Mouse (Mus musculus) lung, postnatal 0 days (tissue): ENCODE results near the gene Tmem80. TPM values are rescaled to one million over a fixed set of nuclear protein-coding genes. Genes with fewer than 3 reads are reported as not detected.

ENCODE experiments used
- ATAC-seq: fragments of 200-750 bp; cut with Nextera tagmentation; 2 replicates; pipeline ENCODE4 v1.8.0; 2017; ENCODE audit warnings: moderate library complexity
- DNase-seq: peaks from one replicate; pipeline ENCODE4 v3.0.0-alpha.2; 2016; ENCODE audit warnings: low spot score
- H3K27ac ChIP-seq: fragments of 300-500 bp; sonication (generic); 2 replicates; pipeline ENCODE4 v1.5.1; 2014; ENCODE audit warnings: antibody characterized with exemption, mild to moderate bottlenecking, low read length, mixed read lengths
- H3K27me3 ChIP-seq: fragments of 300-500 bp; sonication (generic); replicated peaks from 2 replicates; pipeline ENCODE4 v1.6.1; 2014; ENCODE audit warnings: low read length, mixed read lengths; ENCODE audit not compliant: insufficient read depth
- H3K36me3 ChIP-seq: fragments of 300-500 bp; sonication (generic); 2 replicates; pipeline ENCODE4 v1.6.1; 2014; ENCODE audit warnings: low read length, mixed read lengths; ENCODE audit not compliant: insufficient read depth
- H3K4me1 ChIP-seq: fragments of 300-500 bp; sonication (generic); 2 replicates; pipeline ENCODE4 v1.6.1; 2014; ENCODE audit warnings: antibody characterized with exemption, low read depth, low read length, mixed read lengths; ENCODE audit not compliant: insufficient read depth
- H3K4me2 ChIP-seq: fragments of 300-500 bp; sonication (generic); replicated peaks from 2 replicates; pipeline ENCODE4 v1.6.1; 2014; ENCODE audit warnings: low read depth, mild to moderate bottlenecking, low read length, moderate library complexity, mixed read lengths
- H3K4me3 ChIP-seq: fragments of 300-500 bp; sonication (generic); 2 replicates; pipeline ENCODE4 v1.5.1; 2014; ENCODE audit warnings: low read depth, low read length
- H3K9ac ChIP-seq: fragments of 300-500 bp; sonication (generic); replicated peaks from 2 replicates; pipeline ENCODE4 v1.6.1; 2014; ENCODE audit warnings: low read depth, mild to moderate bottlenecking
- H3K9me3 ChIP-seq: fragments of 300-500 bp; sonication (generic); 2 replicates; pipeline ENCODE4 v1.6.1; 2016; ENCODE audit warnings: low read length, mixed read lengths
- CTCF ChIP-seq: IDR thresholded peaks from 2 replicates; pipeline ENCODE4 v1.5.1; 2016; ENCODE audit warnings: antibody characterized with exemption, mild to moderate bottlenecking
- EP300 ChIP-seq: IDR thresholded peaks from 2 replicates; pipeline ENCODE4 v1.6.1; 2016; ENCODE audit warnings: antibody characterized with exemption, mild to moderate bottlenecking, control low read depth
- WGBS: fragments of 180-500 bp; shearing (Covaris S2); extraction: QIAGEN DNeasy Blood & Tissue Kit; methylation state at CpG from one replicate; pipeline ENCODE4 v1.1.7; 2014; 5-methylcytosine and 5-hydroxymethylcytosine counted together
- polyA plus RNA-seq: library from polyadenylated mRNA; unstranded; fragments of >200 nt; fragmentation: Nextera tagmentation; extraction: Ambion mirVana; gene quantifications from 2 replicates; pipeline ENCODE4 v1.2.1, GENCODE M21; 2015

Tmem80 gene
- polyA plus RNA-seq, 1 experiment from 2014 or later = 34.7 TPM

GRCm38 (mm10) chr7:141363106-141363751 lies 35.7 kb downstream of the Tmem80 start:
- no peaks in the 10 kb centered on the region for H3K27me3 ChIP-seq
- no peak overlapping the region for H3K4me2 ChIP-seq
- no peak overlapping the region for H3K27ac ChIP-seq
- ATAC-seq (peak; percentile 73), DNase-seq (peak; percentile 82)
- WGBS = 51% methylated on average over 4 of the region's 4 CpGs
- H3K9me3 ChIP-seq = no peaks in the 10 kb centered on the region
- no peak overlapping the region for H3K9ac ChIP-seq
- H3K36me3 ChIP-seq = no peaks in the 10 kb centered on the region
- no peak overlapping the region for H3K4me3 ChIP-seq
- TF ChIP-seq EP300 (no peak), CTCF (peak; percentile 83)
- H3K4me1 ChIP-seq = no peaks in the 10 kb centered on the region

DNA sequence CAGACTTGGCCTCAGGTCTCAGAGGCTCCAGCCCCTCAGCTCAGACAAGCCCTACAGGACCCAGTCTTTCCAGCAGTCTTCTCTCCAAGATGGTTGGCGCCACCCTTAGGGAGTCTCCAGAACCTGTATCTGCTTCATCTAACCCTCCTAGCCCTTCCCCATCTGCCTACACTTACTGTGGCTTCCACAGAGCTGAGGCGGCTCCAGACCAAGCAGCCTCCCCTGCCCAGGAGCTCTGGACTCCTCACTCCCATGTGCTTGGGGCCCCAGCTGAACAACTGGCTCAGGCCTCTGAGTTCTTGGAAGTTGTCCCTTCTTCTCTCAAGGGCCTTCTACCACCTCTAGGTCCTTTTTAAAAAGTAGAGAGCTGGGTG lies 36.2 kb downstream of the Tmem80 start:
- H3K27ac ChIP-seq = no peak overlapping the region
- DNase-seq (no peak), ATAC-seq (no peak)
- H3K4me2 ChIP-seq = no peak overlapping the region
- TF ChIP-seq CTCF (no peak), EP300 (no peak)
- 70% methylated on average over 2 of the region's 2 CpGs for WGBS
- H3K9me3 ChIP-seq = no peaks in the 10 kb centered on the region
- H3K4me3 ChIP-seq = no peak overlapping the region
- H3K4me1 ChIP-seq = no peaks in the 10 kb centered on the region
- H3K9ac ChIP-seq = no peak overlapping the region
- H3K36me3 ChIP-seq = no peaks in the 10 kb centered on the region
- H3K27me3 ChIP-seq = no peaks in the 10 kb centered on the region

DNA sequence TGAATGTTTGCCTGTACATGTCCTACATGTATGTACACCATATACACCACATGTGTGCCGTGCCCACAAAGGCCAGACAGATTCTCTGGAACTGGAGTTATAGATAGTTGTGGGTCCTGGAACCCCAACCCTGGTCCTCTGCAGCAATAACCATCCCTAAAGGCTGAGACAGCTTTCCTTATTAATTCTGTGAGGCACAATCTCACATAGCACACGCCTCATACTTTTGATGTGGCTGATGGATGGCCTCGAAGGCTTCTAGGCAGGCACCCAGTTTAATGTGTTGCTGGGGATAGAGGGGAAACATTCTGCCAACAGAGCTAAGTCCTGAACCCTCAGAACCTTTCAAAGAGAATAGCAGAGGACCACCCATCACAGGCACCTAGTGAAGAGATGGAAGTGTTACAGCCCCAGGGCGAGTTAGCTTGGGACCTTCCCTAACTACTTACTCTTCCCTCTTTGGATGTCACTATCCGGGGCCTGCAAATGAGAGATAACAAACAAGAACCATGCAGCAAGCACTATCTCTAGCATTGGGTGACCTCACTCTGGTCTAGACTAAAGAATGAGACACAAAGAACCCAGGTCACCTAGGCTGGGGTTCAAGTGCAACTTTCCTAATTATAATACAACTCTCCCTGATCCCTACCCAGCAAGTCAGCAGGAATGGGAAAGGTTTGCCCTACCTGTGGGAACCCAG lies 37.0 kb downstream of the Tmem80 start:
- TF ChIP-seq CTCF = no peak
- no peak for TF ChIP-seq EP300
- Histone ChIP-seq H3K4me1 (no peaks in the 10 kb centered on the region), H3K9ac (no peak overlapping the region), H3K27me3 (no peaks in the 10 kb centered on the region), H3K4me2 (no peak overlapping the region), H3K27ac (no peak overlapping the region), H3K36me3 (no peaks in the 10 kb centered on the region), H3K9me3 (no peaks in the 10 kb centered on the region), H3K4me3 (no peak overlapping the region)
- DNase-seq (no peak), ATAC-seq (no peak)
- 71% methylated on average over 5 of the region's 5 CpGs for WGBS

- WGBS = 53% methylated on average over 3 of the region's 3 CpGs
- no peak overlapping the region for H3K27ac ChIP-seq
- no peak overlapping the region for H3K4me3 ChIP-seq
- H3K9ac ChIP-seq = no peak overlapping the region
- TF ChIP-seq CTCF (no peak), EP300 (no peak)
- H3K4me1 ChIP-seq = no peaks in the 10 kb centered on the region
- no peaks in the 10 kb centered on the region for H3K9me3 ChIP-seq
- ATAC-seq (no peak), DNase-seq (no peak)
- no peaks in the 10 kb centered on the region for H3K27me3 ChIP-seq
- no peak overlapping the region for H3K4me2 ChIP-seq
- H3K36me3 ChIP-seq = no peaks in the 10 kb centered on the region
These were observed 37.5 kb downstream of the Tmem80 start for GRCm38 (mm10) chr7:141365049-141365445.

DNA sequence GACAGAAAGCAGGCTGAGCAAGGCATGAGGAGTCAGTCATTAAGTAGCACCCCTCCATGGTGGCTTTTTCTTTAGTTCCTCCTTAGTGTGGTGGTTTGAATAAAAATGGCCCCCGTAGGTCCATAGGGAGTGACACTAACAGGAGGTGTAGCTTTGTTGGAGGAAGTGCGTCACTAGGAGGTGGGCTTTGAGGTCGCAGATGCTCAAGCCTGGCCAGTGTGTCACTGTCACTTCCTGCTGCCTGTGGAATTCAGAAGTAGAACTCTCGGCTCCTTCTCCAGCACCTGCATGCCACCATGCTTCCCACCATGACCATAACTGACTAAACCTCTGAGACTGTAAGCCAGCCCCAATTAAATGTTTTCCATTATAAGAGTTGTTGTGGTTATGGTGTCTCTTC lies 39.8 kb downstream of the Tmem80 start:
- H3K9me3 ChIP-seq = no peaks in the 10 kb centered on the region
- ATAC-seq = no peak

GRCm38 (mm10) chr7:141369918-141370317 lies 42.4 kb downstream of the Tmem80 start:
- no peak for ATAC-seq
- Histone ChIP-seq H3K4me3 (no peak overlapping the region), H3K27ac (no peak overlapping the region), H3K36me3 (no peaks in the 10 kb centered on the region), H3K9ac (no peak overlapping the region), H3K9me3 (no peaks in the 10 kb centered on the region), H3K27me3 (no peaks in the 10 kb centered on the region), H3K4me2 (no peak overlapping the region), H3K4me1 (no peaks in the 10 kb centered on the region)
- 64% methylated on average over 5 of the region's 5 CpGs for WGBS
- no peak for TF ChIP-seq EP300
- no peak for TF ChIP-seq CTCF
- DNase-seq = no peak

More for the DNA sequence above, 39.8 kb downstream of the Tmem80 start:
- no peak for DNase-seq
- whole genome bisulfite sequencing = 80% methylated on average over 4 of the region's 4 CpGs
- no peak overlapping the region for H3K9ac ChIP-seq
- no peak overlapping the region for H3K4me2 ChIP-seq
- H3K27ac ChIP-seq = no peak overlapping the region
- TF ChIP-seq CTCF (no peak), EP300 (no peak)
- no peaks in the 10 kb centered on the region for H3K36me3 ChIP-seq
- H3K4me1 ChIP-seq = no peaks in the 10 kb centered on the region
- H3K27me3 ChIP-seq = no peaks in the 10 kb centered on the region
- no peak overlapping the region for H3K4me3 ChIP-seq
